Mouse (Mus musculus): ENCODE measurements around the gene Fam69b. TPM values are rescaled to one million over a fixed set of nuclear protein-coding genes. Genes with fewer than 3 reads are reported as not detected.

The Fam69b gene
- polyA plus RNA-seq, 1 experiment: 119 TPM

DNA sequence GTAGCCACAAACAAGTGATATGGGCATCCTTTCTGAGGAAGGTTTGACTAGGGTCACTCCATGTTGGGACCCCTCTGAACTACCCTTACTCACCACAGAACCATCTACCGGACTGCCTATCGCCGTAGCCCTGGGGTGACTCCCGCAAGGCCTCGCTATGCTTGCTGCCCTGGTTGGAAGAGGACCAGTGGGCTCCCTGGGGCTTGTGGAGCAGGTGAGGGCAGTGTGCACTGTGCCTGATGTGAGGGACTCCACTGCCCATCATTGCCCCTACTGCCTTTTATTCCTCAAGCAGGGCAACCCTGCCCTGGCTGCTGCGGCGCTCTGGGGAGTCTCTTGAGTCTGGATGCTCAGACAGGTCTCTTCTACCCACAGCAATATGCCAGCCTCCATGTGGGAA, 38.0 kb upstream of the Fam69b start:
- TF ChIP-seq POLR2A (IDR thresholded peaks at IDR 0.05; ENCODE audit: borderline replicate concordance, extremely low read depth, insufficient read depth, insufficient read length, poor library complexity, severe bottlenecking): no peak
- no peak for TF ChIP-seq CTCF (IDR thresholded peaks at IDR 0.05; ENCODE audit: borderline replicate concordance, extremely low read depth, insufficient read depth, insufficient read length)
- DNase-seq (ENCODE audit: low read depth): no peak

GRCm38 (mm10) chr2:26590962-26591361, 37.3 kb upstream of the Fam69b start:
- DNase-seq (ENCODE audit: low read depth): no peak
- no peak for TF ChIP-seq POLR2A (IDR thresholded peaks at IDR 0.05; ENCODE audit: borderline replicate concordance, extremely low read depth, insufficient read depth, insufficient read length, poor library complexity, severe bottlenecking)
- no peak for TF ChIP-seq CTCF (IDR thresholded peaks at IDR 0.05; ENCODE audit: borderline replicate concordance, extremely low read depth, insufficient read depth, insufficient read length)

GRCm38 (mm10) chr2:26591416-26591815, 36.8 kb upstream of the Fam69b start:
- no peak for DNase-seq (ENCODE audit: low read depth)
- no peak for TF ChIP-seq CTCF (IDR thresholded peaks at IDR 0.05; ENCODE audit: borderline replicate concordance, extremely low read depth, insufficient read depth, insufficient read length)
- TF ChIP-seq POLR2A (IDR thresholded peaks at IDR 0.05; ENCODE audit: borderline replicate concordance, extremely low read depth, insufficient read depth, insufficient read length, poor library complexity, severe bottlenecking): no peak

DNA sequence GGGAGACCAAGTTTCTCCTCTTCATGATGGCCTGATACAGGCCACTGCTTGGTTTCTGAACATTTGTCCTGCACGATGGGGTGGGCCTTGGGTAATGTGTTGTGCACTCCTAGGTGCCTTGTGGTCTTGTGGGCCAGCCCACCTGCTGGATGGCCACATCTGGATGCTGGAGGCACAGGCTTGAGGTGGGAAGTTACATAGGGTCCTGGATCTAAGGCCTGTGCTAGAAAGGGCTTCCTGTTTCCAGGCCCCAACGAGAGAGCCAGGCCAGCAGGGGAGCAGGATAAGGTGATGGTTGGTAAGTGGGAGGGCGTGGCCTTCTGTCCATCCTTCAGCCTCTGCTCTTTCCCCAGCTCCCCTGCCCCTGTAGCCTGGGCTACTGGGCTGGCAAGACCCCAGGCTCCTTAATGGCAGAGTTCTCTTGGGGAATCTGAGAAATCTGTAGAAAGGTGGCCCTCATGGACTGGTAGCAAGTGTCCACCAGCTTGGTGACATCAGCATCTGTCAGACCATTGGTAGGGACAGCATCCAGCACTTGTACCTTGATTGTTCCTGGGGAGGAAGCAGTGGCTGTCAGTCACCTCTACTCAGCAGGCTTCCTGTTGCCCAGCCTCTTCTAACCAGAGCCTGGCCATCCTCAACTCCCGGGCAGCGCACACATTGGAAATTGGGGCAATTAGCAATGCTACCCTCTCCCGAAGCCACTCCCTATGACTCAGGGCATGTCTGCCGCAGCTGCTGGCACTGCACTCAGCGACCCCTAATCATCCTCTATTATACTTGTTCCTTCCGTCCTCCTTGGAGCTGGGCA, 34.8 kb upstream of the Fam69b start:
- TF ChIP-seq CTCF (IDR thresholded peaks at IDR 0.05; ENCODE audit: borderline replicate concordance, extremely low read depth, insufficient read depth, insufficient read length): no peak
- DNase-seq (ENCODE audit: low read depth): no peak

DNA sequence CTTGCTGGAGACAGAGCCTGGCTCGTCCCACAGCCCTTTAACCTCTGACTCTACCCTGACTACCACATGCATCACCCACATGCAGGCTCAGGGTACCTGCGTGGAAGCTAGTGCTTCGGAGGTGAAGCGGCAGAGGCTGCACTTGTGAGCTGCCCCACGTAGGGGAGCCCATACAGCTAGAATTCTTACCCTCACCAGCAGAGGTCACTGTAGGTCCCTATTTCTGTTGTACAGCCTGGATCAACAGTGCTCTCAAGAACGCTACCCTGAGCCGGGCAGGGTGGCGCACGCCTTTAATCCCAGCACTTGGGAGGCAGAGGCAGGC, 34.3 kb upstream of the Fam69b start:
- peak; percentile 32 for DNase-seq (ENCODE audit: low read depth)
- TF ChIP-seq CTCF (IDR thresholded peaks at IDR 0.05; ENCODE audit: borderline replicate concordance, extremely low read depth, insufficient read depth, insufficient read length): peak; percentile 20; the same call in 1 of the 2 replicates
- TF ChIP-seq POLR2A (IDR thresholded peaks at IDR 0.05; ENCODE audit: borderline replicate concordance, extremely low read depth, insufficient read depth, insufficient read length, poor library complexity, severe bottlenecking): no peak

DNA sequence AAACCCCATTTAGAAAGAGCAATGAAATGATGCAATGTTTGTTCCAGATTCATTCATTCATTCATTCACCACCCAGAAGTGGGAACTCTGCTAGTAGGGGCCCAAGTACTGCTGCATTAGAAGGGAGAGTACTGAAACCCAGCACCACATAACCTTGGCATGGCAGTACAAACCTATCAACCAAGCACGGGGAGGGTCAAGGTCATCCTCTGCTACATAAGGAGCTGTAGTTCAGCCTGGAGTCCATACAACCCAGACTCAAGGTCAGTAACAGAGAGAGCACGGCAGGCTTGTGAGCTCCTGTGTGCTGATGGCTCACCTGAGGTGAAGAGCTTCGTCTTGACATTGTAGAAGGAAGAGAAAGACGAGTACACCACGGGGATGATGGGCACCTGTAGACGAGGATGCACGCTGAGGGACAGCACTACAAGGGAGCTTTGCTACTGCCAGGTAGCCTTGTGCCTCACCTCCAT, 33.8 kb upstream of the Fam69b start:
- TF ChIP-seq CTCF (IDR thresholded peaks at IDR 0.05; ENCODE audit: borderline replicate concordance, extremely low read depth, insufficient read depth, insufficient read length) (no peak), POLR2A (IDR thresholded peaks at IDR 0.05; ENCODE audit: borderline replicate concordance, extremely low read depth, insufficient read depth, insufficient read length, poor library complexity, severe bottlenecking) (no peak)
- DNase-seq (ENCODE audit: low read depth): no peak

GRCm38 (mm10) chr2:26594934-26595724, 33.1 kb upstream of the Fam69b start:
- no peak for TF ChIP-seq POLR2A (IDR thresholded peaks at IDR 0.05; ENCODE audit: borderline replicate concordance, extremely low read depth, insufficient read depth, insufficient read length, poor library complexity, severe bottlenecking)
- TF ChIP-seq CTCF (IDR thresholded peaks at IDR 0.05; ENCODE audit: borderline replicate concordance, extremely low read depth, insufficient read depth, insufficient read length): no peak
- no peak for DNase-seq (ENCODE audit: low read depth)

- no peak for DNase-seq (ENCODE audit: low read depth)
- no peak for TF ChIP-seq CTCF (IDR thresholded peaks at IDR 0.05; ENCODE audit: borderline replicate concordance, extremely low read depth, insufficient read depth, insufficient read length)
- TF ChIP-seq POLR2A (IDR thresholded peaks at IDR 0.05; ENCODE audit: borderline replicate concordance, extremely low read depth, insufficient read depth, insufficient read length, poor library complexity, severe bottlenecking): no peak
Observed at GRCm38 (mm10) chr2:26595725-26596435, 32.4 kb upstream of the Fam69b start.

- DNase-seq (ENCODE audit: low read depth): no peak
- TF ChIP-seq POLR2A (IDR thresholded peaks at IDR 0.05; ENCODE audit: borderline replicate concordance, extremely low read depth, insufficient read depth, insufficient read length, poor library complexity, severe bottlenecking) (no peak), CTCF (IDR thresholded peaks at IDR 0.05; ENCODE audit: borderline replicate concordance, extremely low read depth, insufficient read depth, insufficient read length) (no peak)
Observed at GRCm38 (mm10) chr2:26596898-26597297, 31.4 kb upstream of the Fam69b start.

DNA sequence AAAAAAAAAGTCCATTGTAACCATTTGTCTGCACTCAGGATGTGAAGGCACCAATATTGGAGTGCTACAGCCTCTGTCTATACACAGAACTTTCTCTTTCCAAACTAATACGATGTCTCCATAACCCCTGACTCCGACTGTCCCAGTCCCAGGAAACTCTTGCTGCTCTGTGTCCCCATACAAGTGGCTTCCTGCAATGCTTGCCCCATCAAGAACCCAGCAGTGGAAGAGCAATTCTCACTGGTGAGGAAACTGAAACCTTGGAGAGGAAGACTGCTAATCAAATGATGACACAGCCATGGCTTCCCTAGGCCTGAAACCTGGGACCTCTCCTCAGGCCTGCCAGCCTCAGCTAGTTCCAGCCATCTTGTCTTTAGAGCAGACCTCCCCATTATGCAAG, 30.4 kb upstream of the Fam69b start:
- no peak for DNase-seq (ENCODE audit: low read depth)
- TF ChIP-seq POLR2A (IDR thresholded peaks at IDR 0.05; ENCODE audit: borderline replicate concordance, extremely low read depth, insufficient read depth, insufficient read length, poor library complexity, severe bottlenecking) (no peak), CTCF (IDR thresholded peaks at IDR 0.05; ENCODE audit: borderline replicate concordance, extremely low read depth, insufficient read depth, insufficient read length) (no peak)

GRCm38 (mm10) chr2:26598462-26598861, 29.8 kb upstream of the Fam69b start:
- no peak for DNase-seq (ENCODE audit: low read depth)
- TF ChIP-seq POLR2A (IDR thresholded peaks at IDR 0.05; ENCODE audit: borderline replicate concordance, extremely low read depth, insufficient read depth, insufficient read length, poor library complexity, severe bottlenecking): no peak
- TF ChIP-seq CTCF (IDR thresholded peaks at IDR 0.05; ENCODE audit: borderline replicate concordance, extremely low read depth, insufficient read depth, insufficient read length): no peak
